Mouse (Mus musculus) thymus, postnatal 36 days (tissue): ENCODE measurements around the gene Dkkl1.

Source experiments
- DNase-seq, 2 experiments: peaks; one replicate each; pipeline ENCODE4 v3.0.0; 2022; ENCODE audit warnings: mixed read lengths in 2 of 2

The Dkkl1 gene

DNA sequence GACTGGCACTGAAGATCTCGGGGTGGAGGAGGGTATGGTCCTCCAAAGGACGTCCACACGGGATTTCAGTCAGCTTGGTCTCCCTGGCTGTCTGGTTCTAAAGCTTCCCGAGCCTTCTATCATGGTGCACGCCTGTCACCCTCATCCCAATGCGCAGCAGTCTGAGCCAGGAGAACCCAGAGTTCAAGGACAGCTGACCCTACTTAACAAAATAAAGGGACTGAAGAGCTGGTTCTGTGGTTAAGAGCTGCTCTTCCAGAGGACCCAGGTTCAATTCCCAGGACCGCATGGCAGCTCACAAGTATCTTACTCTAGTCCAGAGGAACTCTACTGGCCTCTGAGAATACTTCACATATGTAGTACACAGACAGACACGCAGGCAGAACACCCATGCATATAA lies 17.1 kb upstream of the Dkkl1 start:
- no peak for DNase-seq

DNA sequence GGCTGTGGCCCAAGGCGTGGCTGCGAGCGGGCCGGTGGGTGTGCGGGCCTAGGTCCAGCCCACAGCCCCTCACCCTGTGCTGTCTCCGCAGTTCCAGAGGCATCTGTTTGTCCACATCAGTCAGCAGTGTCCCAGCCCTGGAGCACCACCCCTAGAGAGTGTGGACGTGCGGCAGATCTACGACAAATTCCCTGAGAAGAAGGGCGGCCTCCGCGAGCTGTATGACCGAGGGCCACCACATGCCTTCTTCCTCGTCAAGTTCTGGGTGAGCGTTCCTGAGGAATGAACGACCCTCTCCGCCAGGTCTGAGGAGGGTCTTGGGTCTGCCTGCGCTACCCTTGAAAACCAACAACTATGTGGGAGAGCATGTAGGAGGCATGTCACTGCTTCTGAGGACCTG lies 16.6 kb upstream of the Dkkl1 start:
- DNase-seq, result no peak

DNA sequence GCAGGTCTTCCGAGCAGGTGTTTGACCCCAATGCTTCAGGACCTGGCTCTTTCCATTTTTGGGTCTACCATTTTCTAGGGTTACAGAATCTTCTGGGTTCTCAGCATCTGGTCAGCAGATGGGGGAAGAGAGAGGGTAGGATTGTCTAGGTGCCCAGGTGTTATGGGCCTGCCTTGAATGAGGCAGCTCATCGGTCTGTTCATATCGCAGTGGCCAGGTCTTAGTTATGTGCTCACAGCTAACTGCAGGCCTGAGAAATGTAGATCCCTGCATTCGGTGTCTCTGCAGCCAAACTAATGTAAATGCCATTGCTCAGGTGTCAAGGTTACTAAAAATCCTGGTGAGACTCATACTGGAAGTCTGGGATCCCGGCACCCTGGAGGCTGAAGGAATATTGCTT lies 14.5 kb upstream of the Dkkl1 start:
- DNase-seq, result no peak

DNA sequence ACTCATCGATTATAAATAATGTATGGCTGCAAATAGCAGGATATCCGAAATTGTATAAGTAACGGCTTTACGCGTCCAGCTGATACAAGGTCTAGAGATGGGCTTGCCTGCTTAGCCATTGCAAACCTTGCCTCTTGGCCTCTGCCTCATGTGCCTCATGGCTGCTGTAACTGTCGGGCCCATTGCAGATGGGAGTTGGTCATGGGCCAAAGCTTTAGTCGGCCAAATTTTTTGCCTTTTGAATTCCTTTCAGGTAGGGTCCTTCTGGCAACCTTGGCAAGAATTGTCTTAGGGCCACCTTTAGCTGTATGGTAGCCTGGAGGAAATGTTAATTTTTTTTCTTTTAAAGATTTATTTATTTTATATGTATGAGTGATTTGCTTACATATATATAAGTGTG lies 12.9 kb upstream of the Dkkl1 start:
- DNase-seq, result no peak

DNA sequence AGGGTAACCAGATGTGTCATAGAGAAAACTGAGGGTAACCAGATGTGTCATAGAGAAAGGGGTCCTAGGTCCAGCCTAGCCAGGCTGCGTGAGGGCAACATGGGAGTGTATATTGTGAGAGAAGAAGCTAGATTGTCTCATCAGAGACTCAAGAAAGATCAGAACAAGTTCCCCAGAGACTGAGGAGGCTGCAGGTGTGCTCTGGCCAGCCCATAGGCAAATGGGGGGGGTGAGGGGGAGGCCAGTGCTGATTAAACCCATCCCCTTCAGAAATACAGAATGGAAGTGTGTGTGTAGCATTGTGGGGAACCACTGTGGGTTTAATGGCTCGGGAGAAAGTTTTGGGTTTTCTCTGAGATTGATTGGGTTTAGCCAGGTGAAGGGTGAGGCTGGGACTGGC lies 9.7 kb upstream of the Dkkl1 start:
- DNase-seq, result no peak

DNA sequence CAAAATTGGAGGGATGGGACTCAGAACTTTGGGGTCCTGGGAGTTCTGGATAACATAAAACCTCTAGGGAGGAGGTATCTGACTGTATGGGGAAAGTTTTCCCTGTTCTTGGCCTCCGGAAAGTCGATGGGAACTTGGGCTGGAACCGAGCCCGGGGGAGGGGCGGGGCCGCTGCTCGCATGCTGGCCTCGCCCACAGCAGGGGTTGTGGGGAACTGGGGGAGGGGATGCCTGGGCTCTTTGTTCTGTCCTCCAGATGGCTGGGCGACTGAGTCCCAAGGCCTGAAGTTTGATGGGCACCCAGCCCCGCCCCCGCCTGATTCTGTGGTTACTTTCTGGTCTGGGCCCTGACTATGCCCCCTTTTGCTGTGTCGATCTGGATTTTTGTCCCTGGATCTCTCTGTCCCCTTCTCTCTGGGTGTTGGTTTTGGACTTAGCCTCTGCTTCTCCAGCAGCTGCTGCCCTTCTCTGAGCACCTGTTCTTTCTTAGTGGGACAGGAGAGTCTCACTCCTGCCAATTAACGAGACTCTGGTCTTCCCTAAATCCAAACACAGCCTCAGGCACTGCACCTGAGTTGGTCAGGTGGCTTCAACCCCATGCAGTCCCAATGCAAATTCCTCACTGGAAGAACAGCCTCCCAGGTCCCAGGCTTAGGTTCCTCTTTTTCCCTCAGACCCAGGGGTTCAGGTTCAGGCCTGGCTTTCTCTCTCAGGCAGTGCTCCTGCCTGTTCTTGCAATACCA lies 4.7 kb upstream of the Dkkl1 start:
- no peak for DNase-seq

DNA sequence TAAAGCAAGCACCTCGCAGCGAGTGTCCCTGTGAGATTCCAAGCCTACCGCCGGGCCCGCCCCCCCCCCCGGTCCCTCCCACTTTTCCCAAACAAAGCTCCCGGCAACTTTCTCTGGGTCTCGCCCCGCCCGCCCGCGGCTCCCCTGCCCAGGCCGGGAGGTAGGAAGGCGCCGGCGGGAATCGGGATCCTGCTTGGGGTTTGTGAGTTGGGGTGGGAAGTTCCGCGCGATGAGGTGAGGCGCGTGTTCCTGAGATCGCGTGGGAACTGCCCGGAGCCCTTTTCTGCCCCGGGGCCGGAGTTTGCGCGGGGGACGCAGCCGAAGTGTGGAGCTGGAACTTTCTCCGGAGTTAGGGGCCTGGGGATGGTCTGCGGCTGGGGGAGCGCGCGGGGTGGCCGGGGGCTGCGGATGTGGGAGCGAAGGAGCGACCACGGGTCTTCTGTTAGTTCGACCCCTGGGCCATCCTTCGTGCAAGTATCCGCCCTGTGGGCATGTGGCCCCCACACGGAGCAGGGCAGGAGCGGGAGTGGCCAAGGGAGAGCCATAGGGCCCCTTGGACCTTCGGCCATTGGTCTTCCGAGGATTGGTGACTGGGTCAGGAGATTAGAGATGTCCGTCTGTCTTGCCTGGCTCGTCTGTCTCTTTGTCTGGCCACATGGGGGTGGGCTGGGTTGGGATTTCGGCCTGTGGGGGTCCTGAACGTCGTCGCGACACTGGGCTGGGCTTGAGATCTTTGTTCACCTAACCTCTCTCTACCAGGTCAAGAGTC lies 3.9 kb upstream of the Dkkl1 start, which contains the start of gene Tead2:
Tead2 (plus strand) TSS at position 81 of the 769 bp plus-strand sequence.
- no peak for DNase-seq

DNA sequence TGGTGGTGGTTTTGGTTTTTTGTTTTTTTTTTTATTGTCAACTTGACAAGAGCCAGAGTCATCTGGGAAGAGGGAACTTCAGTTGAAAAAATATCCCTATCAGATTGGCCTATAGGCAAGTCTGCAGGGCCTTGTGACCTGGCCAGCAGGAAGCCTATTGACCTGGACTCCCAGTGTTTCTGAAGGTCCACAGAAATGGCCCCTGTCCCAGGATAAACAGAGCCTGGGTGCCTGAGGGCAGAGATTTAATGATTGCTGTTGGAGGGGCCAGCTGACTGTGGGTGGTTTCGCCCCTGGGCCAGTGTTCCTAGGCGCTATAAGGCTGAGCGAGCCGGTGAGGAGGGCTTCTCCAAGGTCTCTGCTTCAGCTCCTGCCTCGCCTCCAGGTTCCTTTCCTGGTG lies 1.8 kb upstream of the Dkkl1 start:
- DNase-seq, result no peak

DNA sequence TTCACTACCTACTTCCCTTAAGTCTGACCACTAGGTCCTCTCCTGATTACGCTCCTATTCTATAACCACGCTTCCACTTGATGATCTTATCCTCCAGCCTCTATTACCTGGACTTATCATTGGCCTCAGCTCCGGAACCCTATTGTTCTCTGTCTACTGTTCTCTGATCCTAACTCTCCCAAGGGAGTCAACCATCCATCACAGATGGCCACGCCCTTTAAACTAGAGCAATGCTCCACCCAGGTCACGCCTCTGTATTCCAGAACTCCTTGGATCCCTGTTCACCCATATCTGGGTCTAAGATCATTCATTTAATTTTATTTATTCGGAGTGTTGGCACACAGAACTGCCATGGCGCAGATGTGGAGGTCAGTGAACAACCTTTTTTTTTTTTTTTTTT lies 409 bp upstream of the Dkkl1 start:
- no peak for DNase-seq

DNA sequence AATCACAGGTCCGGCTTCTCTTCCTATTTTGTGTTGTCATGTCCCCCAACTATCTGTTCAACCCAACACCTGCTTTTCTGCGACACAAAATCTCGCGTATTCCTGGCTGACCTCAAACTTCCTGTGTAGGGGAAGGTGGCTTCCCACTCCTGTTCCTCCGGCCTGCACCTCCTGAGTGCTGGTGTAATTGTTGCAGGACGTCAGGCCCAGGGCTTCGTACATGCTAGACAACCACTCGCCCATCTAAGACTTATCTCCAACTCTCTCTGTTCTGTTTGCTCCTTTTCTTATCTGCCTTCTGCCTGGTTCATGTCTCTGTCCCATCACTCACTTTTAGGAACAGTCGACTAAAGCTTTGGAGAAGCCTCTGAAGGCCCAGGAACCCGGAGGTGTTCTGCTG lies 877 bp downstream of the Dkkl1 start:
- no peak for DNase-seq

DNA sequence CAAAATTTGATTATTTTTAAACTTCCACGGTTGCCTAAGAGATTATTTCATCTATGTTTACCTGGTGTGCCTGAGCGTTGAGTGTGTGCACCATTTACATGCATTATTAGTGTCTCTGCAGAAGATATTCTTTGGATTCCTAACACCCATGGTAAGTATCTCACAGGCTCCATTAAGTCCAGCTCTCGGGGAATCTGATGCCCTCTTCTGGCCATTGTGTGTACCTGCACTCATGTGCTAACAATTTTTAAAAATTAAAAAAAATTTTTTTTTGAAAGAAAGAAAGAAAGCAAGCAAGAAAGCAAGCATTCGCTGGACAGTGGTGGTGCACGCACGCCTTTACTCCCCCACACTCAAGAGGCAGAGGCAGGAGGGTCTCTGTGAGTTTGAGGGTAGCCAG lies 3.7 kb downstream of the Dkkl1 start:
- no peak for DNase-seq

DNA sequence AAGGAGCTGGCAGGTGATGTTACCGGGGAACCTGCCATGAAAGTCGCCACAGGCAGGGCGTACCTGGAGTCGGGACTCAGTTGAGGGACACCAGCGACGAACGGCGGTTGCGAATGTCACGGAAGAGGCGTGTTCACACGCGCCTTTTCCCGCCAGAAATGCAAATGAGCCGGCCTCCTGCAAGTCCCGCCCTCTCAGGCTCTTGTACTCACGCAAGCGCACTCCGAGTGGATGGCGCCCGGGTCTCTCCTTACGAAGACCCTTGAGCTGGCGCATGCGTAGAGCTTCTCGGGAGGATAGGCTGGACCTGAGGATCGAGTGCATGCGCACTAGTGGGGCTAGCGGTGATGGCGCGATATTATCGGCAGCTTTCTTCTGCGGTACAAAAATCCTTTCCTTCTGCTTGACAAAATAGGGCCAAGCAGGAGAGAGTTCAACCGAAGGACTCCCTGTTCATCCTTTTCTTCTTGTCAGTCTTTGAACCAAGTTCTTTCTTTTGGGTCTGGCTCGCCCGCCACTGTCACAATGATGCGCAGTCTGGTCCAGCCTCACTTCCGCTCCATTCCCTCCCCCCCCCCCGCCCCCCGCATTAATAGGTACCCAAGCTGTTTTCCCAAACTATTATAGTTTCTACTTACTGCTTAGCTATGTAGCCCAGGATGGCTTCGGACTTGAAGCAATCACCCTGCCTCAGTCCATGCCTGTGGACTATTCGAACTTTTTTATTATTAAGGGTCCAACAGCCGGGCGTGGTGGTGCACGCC lies 7.4 kb downstream of the Dkkl1 start, which contains the start of gene Ccdc155:
Ccdc155 (minus strand) TSS at position 513 of the 764 bp plus-strand sequence.
- DNase-seq, result peak; percentile 90 to 95

DNA sequence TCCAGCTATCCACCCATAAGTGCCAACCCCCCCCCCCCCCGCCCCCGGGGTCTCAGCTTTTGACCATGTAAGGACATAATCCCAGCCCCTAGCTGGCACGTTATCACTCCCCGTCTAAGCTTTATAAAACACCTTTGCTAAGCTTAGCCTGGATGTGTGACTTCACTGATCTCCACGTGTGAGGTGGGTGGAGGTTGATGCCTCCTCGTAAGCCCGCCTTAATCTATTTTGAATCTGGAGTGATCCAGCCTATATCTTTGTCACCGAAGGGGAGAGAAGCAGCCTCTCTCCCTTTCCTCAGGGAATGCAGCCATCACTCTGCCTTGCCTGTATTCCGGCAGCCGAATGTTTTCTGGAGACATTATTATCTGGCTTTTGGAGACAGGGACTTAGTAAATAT lies 9.3 kb downstream of the Dkkl1 start:
- DNase-seq, result no peak

DNA sequence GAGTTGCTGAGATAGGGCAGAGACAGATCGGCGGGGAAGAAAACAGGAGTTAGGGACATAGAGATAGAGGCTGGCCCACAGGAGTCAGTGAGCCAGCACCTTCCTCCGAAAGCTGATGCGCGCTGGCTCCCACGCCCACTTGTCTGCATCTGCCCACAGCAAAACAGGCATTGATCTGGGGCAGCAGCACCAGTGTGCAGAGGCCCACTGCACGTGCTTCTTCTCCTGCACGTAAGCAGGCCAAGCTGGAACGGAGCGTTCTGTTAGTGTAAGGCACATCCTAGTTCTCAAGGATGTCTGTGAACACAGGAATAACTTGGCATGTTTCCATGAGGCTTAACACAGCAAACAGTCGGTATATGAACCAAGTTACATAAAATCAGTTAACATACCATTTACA lies 13.0 kb downstream of the Dkkl1 start:
- DNase-seq, result no peak

DNA sequence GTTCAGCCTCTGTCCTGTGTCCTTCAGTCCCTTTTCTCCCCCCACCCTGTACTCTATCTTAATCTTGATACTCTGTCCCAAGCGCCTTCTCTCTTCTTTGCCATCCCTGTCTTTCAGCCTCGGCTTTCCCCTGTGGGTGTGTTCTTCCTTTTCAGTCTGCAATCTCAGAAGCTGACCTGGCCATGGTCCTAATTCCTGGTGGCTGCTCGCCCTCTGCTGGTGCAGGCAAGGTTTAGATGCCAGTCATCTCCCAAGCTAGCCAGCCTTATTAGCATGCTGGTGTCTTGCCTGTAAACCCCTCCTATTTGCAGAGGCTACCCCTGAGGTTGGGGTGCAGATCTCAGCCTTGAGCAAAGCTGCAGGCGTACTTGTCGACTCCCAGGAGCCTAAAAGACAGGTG lies 13.5 kb downstream of the Dkkl1 start:
- no peak for DNase-seq

DNA sequence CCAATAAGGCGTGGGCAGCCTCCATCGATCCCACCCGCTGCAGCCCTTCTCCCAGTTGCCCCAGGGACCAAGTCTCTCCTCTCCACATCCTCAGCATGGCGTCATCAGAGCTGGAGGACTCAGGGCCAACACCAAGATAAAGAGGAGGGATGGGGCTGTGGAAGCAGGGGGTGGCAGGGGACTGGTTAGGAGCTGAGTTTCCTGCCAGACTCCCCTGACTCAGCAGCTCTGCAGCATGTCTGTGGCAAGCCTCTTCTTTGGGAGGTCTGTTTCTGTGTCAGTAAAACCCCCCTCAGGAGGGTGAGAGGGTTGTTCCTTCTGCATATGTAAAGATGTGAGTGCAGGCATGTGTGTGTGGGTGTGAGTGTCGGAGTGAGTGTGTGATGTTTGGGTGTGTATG lies 15.0 kb downstream of the Dkkl1 start:
- DNase-seq, result no peak

DNA sequence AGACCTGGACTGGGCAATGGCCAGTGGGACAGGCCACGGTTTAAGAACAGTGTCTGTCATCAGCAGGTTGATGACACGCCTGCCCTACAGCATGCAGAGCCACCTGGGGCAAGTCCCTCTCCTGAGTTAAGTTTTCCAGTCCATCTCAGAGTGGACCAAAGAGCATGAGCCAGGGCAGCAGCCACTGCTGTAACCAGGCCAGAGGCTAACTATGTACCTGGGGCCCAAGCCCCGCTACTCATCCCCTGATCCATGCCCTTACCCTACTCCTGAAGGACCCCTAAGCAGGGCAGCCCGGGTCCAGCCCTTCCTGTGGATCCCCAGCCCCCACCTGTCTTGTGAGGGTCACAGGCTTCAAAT lies 15.8 kb downstream of the Dkkl1 start:
- DNase-seq, result no peak

DNA sequence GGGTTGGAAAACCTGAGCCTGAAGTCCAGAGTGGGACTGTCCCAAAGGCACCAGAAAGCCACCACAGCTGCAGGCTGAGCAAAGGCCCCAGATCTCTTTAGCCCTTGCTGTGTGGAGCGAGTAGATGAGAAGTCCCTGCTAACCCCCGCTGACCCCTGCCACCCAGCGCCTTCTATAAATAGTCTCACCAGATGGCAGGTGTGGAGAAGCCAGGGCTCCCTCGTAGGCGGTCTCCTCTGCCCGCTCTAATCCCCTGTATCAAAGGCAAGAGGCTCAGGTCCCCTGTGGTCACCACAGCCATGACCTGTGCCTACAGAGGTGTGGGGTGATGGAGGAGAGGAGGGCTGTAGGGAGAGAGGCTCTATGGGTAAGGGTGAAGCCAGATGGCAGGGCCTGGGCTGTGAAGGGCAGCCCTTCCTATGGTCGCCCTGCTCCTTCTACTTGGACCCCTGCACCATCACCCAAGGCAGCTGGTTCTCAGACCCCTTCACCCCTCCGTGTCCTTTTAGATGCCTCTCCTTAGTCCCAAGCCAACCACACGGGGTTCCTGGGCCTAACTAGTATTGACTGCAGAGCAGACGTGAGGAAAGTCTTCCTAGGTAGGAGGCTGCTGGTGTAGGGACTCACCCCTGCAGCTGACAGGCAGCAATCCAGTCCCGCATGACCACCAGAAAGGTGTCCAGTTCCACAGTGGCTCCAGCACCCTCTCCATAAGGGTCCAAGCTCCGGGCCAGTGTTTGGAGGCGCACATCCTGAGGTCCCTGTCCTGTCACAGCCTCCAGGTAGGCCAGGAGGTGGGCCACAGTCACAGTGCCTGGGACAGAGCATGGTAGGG lies 16.4 kb downstream of the Dkkl1 start:
- DNase-seq, result no peak

DNA sequence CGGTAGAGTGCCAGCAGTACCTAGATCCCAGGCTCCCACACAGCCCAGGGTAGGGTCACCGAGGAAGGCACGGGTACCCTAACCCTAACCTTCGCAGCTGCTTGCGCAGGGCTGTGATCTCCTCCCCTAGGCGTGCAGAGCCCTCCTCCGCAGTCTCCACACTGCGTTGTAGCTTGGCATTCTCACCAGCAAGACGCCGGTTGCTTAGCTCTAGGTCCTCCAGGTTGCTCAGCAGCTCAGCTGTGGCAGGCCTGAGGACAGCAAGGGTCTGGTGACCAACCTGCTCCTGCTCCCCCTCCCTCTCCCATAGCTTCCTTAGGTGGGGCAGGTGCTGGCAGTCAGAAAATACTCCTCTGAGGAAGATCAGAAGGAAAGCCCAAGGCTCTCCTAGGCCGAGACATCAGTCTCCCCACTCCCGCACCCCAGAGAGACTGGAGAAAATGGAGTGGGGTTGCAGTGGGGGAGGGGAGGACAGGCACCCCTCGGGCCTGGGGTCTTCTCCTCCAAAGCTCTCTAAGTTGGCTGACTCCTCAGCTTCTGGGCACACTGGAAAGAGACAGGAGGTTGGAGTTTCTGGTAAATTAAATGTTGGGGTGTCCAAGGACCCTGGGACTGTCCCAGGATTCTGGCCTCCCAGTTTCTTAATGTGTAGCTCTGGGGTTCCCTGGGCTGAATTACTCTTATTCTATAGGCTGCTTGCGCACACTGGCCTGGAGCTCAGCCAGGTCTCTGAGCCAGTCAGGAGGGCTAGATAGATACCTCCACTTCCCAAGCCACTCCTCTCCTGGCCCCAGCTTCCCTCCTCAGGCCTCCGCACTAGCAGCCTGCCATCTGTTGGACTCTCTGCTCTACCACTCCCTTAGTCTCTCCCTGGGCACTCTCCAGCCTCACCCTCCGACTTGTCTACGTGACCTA lies 17.8 kb downstream of the Dkkl1 start:
- no peak for DNase-seq

DNA sequence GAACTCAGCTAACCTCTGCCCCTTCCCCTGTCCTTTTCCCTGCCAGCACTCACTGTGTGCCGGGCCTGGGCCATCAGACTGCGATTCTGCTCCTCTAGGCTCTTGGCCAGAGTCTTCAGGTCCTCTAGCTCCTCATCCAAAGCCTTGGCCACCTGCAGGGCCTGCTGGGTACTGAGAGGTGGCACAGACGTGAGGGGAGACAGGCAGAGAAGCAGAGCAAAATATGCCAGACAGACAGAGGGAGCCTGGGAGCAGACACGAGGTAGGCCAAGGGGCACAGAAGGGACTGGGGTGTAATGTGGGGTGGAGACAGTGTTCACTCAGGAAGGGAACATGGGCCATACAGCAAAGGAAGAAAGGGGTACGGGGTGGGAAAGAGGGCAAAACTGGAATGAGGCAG lies 18.5 kb downstream of the Dkkl1 start:
- DNase-seq, result no peak

DNA sequence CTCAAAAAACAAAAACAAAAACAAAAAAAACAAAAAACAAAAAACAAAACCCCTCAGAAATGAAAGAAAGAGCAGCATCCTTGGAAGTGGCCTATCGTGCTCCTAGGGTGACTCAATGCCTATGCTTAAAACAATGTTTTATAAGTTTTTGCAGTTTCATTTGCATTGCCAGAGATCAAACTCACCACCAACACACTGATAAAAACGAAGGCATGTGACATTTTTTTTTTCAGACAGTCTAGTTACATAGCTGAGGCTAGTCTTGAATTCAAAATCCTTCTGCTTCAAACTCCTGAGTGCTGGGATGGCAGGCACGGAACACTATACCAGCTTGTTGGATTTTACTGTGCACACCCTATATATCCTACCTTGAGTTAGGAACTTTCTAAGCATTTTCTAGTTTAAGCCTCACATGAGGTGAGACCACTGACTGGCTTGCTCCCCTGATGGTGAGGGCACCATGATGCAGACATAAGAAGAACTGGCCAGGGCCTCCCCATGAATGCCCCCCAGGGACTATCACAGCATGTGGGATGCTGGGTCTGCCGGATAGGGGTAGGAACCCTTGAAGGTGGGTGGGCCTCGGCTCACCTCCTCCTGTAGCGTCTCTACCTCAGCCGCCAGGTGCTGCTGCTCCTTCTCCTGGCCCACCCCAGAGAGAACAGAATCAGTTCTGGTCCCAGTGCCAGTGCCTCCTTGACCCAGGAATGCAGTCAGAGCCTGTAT lies 19.2 kb downstream of the Dkkl1 start:
- DNase-seq, result no peak
